Mouse (Mus musculus) embryo, embryonic 11 days (tissue): ENCODE results near the gene BC025446.
A peak's percentile ranks its signal among the peaks of the same experiment; 100 is the strongest.

ENCODE experiments used
- DNase-seq: peaks from one replicate; pipeline ENCODE4 v3.0.0-alpha.2; 2015

Gene BC025446

GRCm38 (mm10) chr15:75215778-75216691 is at the start of gene BC025446:
Gene BC025446 (plus strand): TSS chr15:75216376.
- no peak for DNase-seq

DNA sequence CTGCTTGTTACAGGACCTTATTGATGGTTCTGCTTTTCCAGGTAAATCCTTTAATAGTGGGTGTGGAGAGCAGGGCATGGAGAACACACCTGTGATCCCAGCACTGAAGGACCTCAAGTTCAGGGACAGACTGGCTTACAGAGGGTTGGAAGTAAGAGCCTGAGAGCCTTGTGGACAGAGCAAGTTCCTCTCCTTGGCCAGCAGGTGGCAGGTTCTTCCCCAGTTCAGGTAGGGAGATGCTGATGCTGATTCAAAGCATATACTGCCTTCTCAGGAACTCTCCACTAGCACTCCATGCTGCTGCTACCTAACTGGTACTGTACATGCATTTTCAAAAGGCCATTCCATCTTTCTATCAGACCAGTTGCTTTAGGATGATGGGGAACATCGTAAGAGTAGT is 40.7 kb upstream of the BC025446 start:
- DNase-seq, result peak; percentile 33

DNA sequence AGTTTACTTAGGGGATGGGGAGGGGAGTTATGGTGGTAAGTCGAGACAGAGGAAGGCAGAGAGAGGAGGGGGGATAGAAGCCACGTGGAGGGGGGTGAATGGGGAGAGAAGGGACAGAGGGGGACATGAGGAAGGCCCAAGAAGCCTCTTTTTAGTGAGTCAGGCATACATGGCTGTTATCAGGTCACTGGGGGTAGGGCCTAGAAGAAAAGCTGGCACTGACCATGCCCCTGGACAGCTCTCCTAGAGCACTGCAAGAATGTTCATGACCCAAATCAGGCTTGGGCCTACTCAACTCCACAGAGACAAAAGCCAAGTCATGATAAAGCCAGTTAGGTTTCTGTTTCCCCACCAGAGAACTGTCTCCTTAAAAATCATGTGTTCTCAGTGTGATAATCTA is 29.9 kb upstream of the BC025446 start:
- DNase-seq, result no peak

- peak; percentile 19 for DNase-seq
Measured at GRCm38 (mm10) chr15:75189116-75189515, 27.1 kb upstream of the BC025446 start.

DNA sequence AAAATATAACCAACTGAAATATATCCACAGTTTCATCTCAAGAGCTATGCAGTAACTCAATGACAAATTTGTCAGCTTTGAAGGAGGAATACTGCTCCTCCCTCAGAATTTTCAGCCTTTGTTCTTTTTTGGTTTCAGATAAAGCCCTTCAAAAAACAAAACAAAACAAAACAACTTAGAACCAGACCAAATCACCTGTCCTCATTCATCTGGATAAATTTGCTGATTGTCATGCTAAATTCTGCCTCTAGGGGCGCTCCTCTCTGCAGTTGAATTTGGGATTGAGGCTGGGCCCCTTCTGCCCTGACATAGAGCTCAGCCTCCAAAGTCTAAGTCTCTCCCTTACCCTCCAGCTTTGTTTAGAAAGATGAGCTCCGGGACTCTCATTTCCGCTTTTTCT is 25.6 kb upstream of the BC025446 start:
- DNase-seq, result peak; percentile 2

GRCm38 (mm10) chr15:75216831-75217230 is 655 bp downstream of the BC025446 start:
- no peak for DNase-seq

DNA sequence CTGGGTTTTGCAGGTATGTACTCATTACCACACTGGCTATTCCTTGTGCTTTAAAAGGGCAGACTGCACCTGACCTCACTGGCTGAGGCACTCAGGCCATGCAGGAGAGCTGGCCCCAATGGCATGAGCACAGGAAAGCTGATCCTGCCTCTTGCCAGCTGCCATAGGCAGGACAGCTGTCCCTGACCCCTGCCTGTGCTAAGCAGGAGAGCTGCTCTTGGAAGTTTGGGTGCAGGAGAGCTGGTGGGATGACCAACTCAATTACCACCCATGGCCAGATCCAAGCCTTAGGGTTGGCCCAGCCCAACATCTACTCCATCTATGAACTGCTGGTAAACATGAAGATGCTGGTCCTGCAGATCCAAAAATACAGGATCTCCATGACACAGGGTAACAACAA is 5.8 kb downstream of the BC025446 start:
- no peak for DNase-seq

DNA sequence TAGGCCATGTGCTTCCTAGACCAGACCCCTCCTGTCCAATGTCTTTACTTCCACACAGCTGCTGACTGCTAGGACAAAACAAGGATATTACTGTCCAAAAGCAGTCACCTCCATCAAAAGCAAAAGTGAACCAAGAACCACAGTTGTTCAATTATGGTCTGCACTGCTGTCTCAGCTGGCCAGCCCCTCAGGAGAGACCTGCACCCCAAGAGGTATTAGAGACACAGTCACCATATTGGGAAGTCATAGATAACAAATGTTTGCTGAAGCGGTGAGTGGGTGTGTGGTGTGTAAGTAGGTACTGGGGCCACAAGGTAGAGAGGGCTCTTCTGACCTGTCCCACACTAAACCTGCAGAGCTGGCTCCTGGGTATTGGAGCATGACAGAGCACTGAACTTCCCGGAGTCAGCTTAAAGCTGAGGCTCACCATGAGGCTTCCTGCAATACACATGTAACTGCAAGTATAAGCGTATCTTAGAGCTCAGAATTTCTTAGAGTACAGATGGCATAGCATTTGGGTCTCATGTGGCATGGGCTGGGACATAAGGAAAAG is 21.6 kb downstream of the BC025446 start:
- no peak for DNase-seq

- peak; percentile 2 for DNase-seq
Measured at GRCm38 (mm10) chr15:75240558-75240957, 24.4 kb downstream of the BC025446 start.

- no peak for DNase-seq
Measured at GRCm38 (mm10) chr15:75242756-75243640, 26.8 kb downstream of the BC025446 start.

GRCm38 (mm10) chr15:75254671-75255070 is 38.5 kb downstream of the BC025446 start:
- DNase-seq, result no peak

GRCm38 (mm10) chr15:75265863-75266262 is 49.7 kb downstream of the BC025446 start:
- DNase-seq, result no peak

GRCm38 (mm10) chr15:75266626-75267025 is 50.5 kb downstream of the BC025446 start:
- no peak for DNase-seq

DNA sequence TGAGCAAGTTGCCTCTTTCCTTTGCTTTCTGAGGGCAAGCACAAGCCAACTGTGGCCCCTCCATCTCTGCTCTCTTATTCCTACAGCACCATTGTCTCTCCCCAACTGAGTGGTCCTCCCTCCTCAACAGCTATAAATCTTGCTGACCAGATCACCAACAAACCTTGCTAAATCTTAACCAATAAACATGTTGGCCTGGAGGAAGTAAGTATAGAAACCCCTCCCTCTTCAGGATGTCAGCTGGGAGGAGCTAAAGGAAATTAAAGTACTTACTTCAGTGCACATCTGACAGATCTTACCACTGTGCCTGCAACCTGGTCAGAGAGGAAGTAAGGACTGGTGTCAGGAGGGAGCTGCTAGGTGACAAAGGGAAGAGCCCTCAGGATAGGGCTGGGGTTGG is 51.9 kb downstream of the BC025446 start, which contains the start of gene Ly6f:
Gene Ly6f (plus strand): TSS at position 301 of the 400 bp plus-strand sequence.
- no peak for DNase-seq

GRCm38 (mm10) chr15:75268916-75269829 is 53.0 kb downstream of the BC025446 start:
- no peak for DNase-seq

DNA sequence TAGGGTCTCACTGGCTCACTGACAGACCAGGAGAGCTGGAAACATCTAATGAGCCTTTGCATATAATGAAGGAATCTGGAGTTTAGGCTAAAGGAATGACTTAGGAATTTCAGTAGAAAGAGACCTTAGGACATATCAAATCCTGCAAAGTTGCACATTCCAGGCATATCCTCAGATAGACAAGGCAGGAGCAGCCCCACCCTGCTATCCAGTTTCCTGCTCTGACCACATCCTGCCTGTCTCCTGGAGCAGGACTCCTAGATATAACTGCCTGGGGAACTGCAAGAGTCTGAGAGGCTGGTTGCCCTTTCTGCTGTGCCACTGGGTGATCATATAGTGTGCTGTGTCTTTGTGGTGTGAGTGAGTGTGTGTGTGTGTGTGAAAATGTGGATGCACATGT is 54.0 kb downstream of the BC025446 start:
- no peak for DNase-seq

DNA sequence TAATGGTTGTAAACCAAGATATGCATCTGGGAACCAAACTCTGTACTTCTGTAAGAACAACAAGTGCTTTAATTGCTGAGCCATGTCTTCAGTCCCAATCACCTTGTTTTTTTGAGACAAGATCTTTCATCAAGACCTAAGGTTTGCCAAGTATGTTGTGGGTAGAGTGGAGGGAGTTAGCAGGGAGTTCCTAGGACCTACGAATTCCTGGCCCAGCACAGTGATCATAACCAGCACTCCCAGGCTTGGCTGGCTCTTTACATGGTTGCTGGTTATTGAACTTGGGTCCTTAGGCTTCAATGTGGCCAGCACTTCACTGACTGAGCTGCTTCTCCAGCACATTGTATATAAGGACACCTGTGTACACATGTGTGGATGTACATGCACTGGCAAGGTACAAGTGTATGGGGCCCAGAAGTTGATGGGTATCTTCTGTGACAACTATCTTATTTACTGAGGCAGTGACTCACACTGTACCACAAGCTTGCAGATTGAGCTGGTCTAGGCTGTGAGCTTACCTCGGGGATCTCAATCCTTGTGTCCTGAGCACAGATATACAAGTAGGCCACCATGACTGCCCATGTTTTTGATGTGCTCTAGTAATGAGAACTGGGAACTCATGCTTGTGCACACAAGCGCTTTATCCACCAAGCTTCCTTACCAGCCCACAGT is 54.7 kb downstream of the BC025446 start:
- DNase-seq, result no peak

GRCm38 (mm10) chr15:75271426-75271825 is 55.2 kb downstream of the BC025446 start:
- DNase-seq, result no peak

DNA sequence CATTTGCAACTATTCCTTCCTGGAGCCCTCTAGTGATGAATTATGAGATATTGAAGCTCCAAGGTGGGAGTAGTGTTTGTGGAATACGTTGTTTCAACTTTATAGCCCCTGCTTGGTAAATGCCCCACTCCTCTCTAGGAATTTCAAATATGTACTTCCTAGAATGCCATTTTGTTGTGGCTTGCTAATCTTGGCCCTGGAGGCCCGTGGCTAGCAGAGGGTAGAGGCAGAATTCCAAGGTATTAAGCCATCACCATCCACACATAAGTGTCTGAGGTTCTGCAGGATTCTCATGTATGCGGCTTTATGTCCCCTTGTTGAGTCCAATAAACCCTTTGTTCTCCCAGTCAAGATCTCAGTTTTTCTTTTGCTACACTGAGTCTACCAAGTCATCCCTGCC is 55.7 kb downstream of the BC025446 start:
- no peak for DNase-seq
